Mouse (Mus musculus): ENCODE results near the gene Acap2.

DNA sequence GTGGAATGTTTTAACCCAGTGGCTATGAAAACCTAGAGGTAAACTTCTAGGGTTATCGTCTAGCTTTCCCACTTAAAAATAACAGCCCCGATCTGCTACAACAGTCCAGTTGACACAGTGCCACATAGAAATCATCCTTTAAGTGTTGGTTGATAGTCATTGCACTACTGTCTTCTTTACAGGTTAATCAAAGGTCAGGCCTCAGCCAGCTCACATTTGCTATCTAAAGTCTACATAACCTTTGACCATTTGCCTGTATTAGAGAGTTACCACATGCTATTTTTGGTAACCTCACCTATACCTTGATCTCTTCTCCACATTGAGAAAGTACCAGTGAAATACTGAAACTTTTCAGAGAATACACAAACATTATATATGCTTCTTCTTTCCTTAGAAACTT lies 659 bp upstream of the Acap2 start:
- no peak for TF ChIP-seq MAFK (IDR thresholded peaks at IDR 0.05; ENCODE audit: insufficient read depth, low read depth, low read length)
- TF ChIP-seq ZC3H11A (IDR thresholded peaks at IDR 0.05; ENCODE audit: borderline replicate concordance, low read depth, low read length): no peak
- TF ChIP-seq ZNF384 (IDR thresholded peaks at IDR 0.05; ENCODE audit: low read depth, low read length): no peak
- no peak for TF ChIP-seq HCFC1 (IDR thresholded peaks at IDR 0.05; ENCODE audit: borderline replicate concordance, insufficient read depth, low read length)
